Mouse (Mus musculus) lung, adult 2 months (tissue): Measurements from ENCODE around the gene Zp2.

Experiments used
- CTCF ChIP-seq: fragments of 200-500 bp; IDR thresholded peaks from 2 replicates; pipeline ENCODE4 v1.5.1; 2011; ENCODE audit warnings: mild to moderate bottlenecking, low read length, control low read depth; ENCODE audit not compliant: insufficient read depth
- POLR2A ChIP-seq: fragments of 200-500 bp; IDR thresholded peaks from 2 replicates; pipeline ENCODE4 v1.6.1; 2011; ENCODE audit warnings: low read depth, mild to moderate bottlenecking, control low read depth, low read length, borderline replicate concordance; ENCODE audit errors: extremely low read depth

DNA sequence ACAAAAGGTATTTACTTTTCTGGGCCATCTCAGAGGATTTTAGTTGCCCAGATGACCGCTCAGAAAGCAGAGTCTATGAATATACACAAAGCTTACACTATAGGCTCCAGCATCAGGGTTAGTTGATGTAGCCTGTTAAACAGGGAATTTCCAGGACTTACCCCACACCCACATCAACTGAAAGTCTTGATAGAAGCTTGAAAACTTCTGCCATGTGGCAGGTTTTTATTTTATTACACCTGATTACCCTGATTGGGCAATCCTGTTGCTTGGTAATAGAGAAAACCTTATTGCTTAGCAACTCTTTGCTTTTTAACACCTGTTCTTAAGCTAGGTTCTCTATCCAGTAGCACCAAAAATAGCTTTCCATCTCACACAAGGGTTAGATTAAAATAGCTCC, 2.3 kb downstream of the Zp2 start:
- no peak for TF ChIP-seq CTCF
- TF ChIP-seq POLR2A, result no peak
